Mouse (Mus musculus): Measurements from ENCODE around the gene Prickle2.

The Prickle2 gene

GRCm38 (mm10) chr6:92451421-92451820 is 254.5 kb downstream of the Prickle2 start:
- DNase-seq (ENCODE audit: low spot score in 2 of 2): no peak

GRCm38 (mm10) chr6:92449956-92450355 is 256.0 kb downstream of the Prickle2 start:
- DNase-seq (ENCODE audit: low spot score in 2 of 2): no peak

DNA sequence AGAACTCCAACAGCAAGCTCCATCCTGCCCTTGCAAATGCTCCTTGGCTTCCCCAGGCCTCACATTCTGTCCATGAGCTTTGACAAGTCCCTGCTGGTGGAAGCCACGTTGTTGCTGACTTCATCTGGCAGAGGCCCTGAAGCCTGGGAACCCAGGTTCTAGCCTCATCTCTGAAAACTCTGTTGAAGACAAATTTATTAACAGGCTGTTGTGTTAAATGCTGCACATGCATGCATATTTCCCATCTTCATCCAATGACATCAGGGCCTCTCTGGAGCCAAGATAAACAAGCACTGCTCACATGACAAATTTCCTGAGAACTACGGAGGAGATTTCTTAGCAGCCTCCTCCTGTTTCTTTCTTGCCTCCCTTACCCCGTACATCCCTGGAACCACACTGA is 259.3 kb downstream of the Prickle2 start:
- no peak for DNase-seq (ENCODE audit: low spot score in 2 of 2)

- DNase-seq (ENCODE audit: low spot score in 2 of 2): no peak
These were observed 264.8 kb downstream of the Prickle2 start for GRCm38 (mm10) chr6:92441205-92441604.

- no peak for DNase-seq (ENCODE audit: low spot score in 2 of 2)
These were observed 265.7 kb downstream of the Prickle2 start for GRCm38 (mm10) chr6:92440251-92440650.

DNA sequence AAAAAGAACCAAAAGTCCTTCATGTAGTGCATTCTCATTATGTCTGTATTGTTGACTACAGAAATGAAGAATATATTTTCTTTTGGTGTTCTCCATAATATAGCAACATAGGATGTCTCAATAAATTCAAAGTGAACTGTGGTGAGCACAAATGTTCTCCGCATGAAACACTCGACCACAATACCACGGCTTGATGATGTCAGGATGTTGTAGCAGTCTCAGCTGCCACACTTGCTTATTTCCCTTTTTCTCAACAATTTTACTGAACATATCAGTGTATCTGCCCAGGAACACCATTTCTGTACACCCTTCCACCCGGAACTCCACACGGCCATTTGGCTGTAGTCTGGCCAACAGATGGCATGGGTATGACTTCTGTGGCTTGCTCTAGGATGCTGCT is 273.8 kb downstream of the Prickle2 start:
- no peak for DNase-seq (ENCODE audit: low spot score in 2 of 2)

DNA sequence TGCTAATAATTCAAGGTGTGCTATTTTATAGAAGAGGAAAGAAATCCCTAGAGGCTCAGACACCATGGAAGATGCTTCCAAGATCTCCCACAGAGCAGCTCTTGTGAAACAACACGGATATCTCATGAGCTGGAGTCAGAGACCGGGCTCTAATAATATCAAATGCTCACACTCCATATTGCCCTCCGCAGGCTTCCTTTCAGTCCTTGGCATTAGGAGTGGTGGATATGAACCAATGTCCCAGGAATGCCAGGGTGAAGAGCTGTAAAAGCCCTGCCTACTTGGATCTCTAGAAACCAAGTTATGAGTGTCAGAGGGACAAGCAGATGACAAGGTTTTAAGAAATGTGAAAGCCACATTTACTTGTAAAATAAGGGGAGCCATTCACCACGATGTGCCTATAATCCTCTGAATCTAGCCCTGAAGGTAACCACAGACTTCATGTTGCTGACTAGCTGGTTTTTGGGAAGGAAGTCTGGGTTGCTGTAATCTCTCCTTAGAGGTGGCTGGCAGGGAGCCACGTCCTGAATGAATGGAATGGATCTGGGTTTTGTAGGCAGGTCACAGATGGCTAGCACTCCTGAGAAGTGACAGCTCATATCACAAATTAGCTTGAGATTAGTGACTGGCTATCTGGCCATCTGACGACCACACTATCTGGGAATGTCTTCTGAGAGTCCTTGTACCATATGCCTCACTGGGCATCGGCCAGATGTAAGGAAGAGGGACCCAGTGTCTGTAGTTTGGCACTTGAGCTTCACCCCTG is 278.4 kb downstream of the Prickle2 start:
- no peak for DNase-seq (ENCODE audit: low spot score in 2 of 2)

GRCm38 (mm10) chr6:92425901-92426300 is 280.1 kb downstream of the Prickle2 start:
- DNase-seq (ENCODE audit: low spot score in 2 of 2): no peak

- no peak for DNase-seq (ENCODE audit: low spot score in 2 of 2)
These were observed 280.5 kb downstream of the Prickle2 start for GRCm38 (mm10) chr6:92425476-92425875.

GRCm38 (mm10) chr6:92424991-92425390 is 281.0 kb downstream of the Prickle2 start:
- no peak for DNase-seq (ENCODE audit: low spot score in 2 of 2)

- DNase-seq (ENCODE audit: low spot score in 2 of 2): no peak
These were observed 283.7 kb downstream of the Prickle2 start for GRCm38 (mm10) chr6:92422286-92422685.

GRCm38 (mm10) chr6:92420106-92420505 is 285.8 kb downstream of the Prickle2 start:
- DNase-seq (ENCODE audit: low spot score in 2 of 2): no peak

- DNase-seq (ENCODE audit: low spot score in 2 of 2): no peak
These were observed 290.6 kb downstream of the Prickle2 start for GRCm38 (mm10) chr6:92415405-92415755.

GRCm38 (mm10) chr6:92414478-92415404 is 291.2 kb downstream of the Prickle2 start:
- DNase-seq (ENCODE audit: low spot score in 2 of 2): no peak

- no peak for DNase-seq (ENCODE audit: low spot score in 2 of 2)
These were observed 292.0 kb downstream of the Prickle2 start for GRCm38 (mm10) chr6:92413982-92414381.

DNA sequence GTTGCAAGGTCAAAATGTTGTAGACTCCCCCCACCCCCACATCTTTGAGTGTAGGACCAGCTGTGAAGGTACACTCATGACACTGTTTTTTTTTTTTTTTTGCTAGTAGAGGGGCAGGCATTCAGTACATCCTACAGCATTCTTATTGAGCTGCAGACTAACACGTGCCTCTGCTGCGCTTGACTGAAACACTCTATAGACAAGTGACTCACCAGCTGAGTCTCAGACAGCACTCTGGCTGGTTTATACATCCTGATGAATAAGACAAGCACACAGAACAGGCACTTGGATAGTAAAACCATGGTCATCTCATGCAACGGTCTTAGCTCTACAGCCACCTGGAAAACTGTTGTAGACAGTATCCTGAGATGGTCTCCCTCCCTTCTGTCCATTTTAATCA is 296.2 kb downstream of the Prickle2 start:
- no peak for DNase-seq (ENCODE audit: low spot score in 2 of 2)

GRCm38 (mm10) chr6:92407259-92407658 is 298.7 kb downstream of the Prickle2 start:
- DNase-seq (ENCODE audit: low spot score in 2 of 2): no peak

DNA sequence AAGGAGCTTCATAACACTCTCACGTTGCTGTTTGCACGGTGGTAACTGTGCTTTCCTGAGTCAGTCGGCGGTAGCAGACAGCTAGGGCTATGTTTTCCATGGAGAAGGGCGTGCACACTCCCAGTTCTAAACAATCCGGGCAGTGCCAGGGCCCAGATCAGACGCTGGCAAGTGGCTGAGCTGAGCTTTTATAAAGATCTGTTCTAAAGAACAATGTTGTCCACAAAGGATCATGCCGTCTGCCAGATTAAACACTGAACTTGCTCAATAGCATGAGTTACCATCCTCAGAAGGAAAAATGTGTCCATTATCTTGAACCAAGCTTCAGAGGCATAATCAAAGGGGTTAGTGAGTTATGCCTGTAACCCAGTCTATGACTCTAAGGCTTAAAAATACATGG is 300.4 kb downstream of the Prickle2 start:
- DNase-seq (ENCODE audit: low spot score in 2 of 2): no peak

GRCm38 (mm10) chr6:92397876-92398275 is 308.1 kb downstream of the Prickle2 start:
- no peak for DNase-seq (ENCODE audit: low spot score in 2 of 2)

DNA sequence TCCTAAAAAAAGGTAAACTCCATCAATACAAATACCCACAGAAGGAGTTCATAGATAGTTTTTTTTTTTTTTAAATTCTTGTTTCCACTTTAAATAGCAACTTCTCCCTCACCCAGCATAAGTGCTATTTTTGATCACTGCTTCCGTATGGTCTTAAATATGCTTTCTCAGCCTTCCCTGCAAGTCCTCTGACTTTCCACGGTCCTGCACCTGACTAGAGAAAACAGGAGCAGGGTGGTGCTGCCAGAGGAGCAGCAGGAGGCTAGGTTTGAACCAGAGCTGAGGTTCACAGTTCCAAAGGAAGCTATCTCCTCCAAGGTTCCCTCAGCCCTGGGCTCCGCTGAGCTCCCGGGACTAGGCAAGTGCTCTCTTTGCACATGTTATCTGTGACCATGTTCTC is 310.4 kb downstream of the Prickle2 start:
- DNase-seq (ENCODE audit: low spot score in 2 of 2): no peak

DNA sequence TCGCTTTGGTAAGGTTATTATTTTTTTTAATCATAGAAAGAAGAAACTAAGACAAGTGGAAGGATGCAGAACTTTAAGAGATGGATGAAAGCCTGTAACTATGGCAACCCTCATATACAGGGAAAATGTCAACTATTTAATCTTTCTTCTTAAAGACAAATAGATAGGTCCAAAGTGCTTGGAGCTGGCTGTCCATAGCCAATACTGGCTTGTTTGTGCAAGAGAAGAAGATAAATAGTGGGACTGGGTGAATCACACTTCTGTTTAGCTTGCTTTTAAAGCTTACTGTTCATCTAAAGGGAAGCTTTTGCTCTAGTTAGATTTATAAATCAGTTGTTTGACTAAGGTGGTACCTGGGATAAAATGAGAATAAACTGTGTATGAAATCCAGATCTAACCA is 310.8 kb downstream of the Prickle2 start:
- DNase-seq (ENCODE audit: low spot score in 2 of 2): no peak

GRCm38 (mm10) chr6:92394628-92395027 is 311.3 kb downstream of the Prickle2 start:
- peak in 1 of 2 experiments; percentile 54 for DNase-seq (ENCODE audit: low spot score in 2 of 2)

DNA sequence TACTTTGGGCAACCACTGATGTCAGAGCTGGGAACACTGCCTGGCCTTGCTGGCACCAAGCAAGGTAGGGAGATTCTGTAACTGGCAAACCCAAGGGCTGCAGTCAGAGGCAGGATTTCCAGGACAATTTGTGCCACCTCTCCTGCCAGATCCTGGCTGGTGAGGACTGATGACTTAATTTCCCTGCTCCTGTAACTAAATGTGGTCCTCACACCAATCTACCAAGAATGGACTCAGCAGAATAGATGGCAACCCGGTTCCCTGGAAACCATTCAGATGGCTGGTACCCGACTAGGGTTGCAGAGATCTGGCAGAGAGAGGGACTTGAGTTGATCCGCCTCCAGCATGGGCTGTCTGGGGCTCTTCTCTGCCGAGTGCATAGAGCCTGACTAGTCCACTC is 315.6 kb downstream of the Prickle2 start:
- DNase-seq (ENCODE audit: low spot score in 2 of 2): no peak
